Mouse (Mus musculus) testis, adult 2 months (tissue): Measurements from ENCODE around the gene Baz1b.

Experiments used
- CTCF ChIP-seq: fragments of 200-500 bp; IDR thresholded peaks from 2 replicates; pipeline ENCODE4 v1.5.1; 2012; ENCODE audit warnings: low read depth, mild to moderate bottlenecking, inconsistent platforms, low read length, moderate library complexity; ENCODE audit not compliant: control insufficient read depth, insufficient read depth, insufficient replicate concordance
- POLR2A ChIP-seq: fragments of 200-500 bp; IDR thresholded peaks from 2 replicates; pipeline ENCODE4 v1.6.1; 2012; ENCODE audit warnings: low read depth, mild to moderate bottlenecking, inconsistent platforms, low read length, moderate library complexity; ENCODE audit not compliant: control insufficient read depth

- TF ChIP-seq CTCF (no peak), POLR2A (no peak)
Measured at GRCm38 (mm10) chr5:135253741-135254401, 66.8 kb downstream of the Baz1b start.
